Mouse (Mus musculus): ENCODE measurements around the gene Gm21992. TPM values are rescaled to one million over a fixed set of nuclear protein-coding genes. Genes with fewer than 3 reads are reported as not detected.

Gm21992 gene
- polyA plus RNA-seq, 1 experiment = 16.7 TPM

- no peak for TF ChIP-seq CTCF (IDR thresholded peaks at IDR 0.05; ENCODE audit: extremely low read depth, insufficient read depth, low read length)
- TF ChIP-seq POLR2A (IDR thresholded peaks at IDR 0.05; ENCODE audit: extremely low read depth, insufficient read depth, low read length) = no peak
- Histone ChIP-seq H3K4me3 (ENCODE audit: insufficient read depth, low read length) (no peak overlapping the region), H3K27ac (ENCODE audit: insufficient read depth, low read length) (no peak overlapping the region), H3K4me1 (ENCODE audit: control insufficient read depth, insufficient read depth, low read length) (peaks cover 11% of the 10 kb centered on the region)
Observed at GRCm38 (mm10) chr19:4720112-4720511, 91.3 kb downstream of the Gm21992 start.

DNA sequence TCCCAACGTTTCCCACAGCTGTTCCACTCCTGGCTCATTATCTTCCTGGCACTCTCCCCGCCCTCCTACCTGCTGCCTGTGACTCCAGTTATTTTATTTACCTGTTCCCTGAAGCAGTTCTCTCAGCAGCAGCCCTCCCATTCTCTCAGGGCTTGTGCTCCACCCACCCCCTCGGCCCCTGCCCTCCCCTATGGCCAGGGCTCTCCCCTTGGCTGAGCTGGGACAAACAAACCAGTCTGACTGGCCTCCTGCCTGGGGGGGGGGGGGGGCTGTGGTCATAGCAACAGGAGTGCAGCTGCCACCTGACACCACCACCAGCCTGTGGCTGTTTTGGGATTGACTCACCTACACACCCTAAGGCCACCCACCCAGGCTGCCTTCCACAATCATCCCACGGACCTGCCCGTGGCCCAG is 92.1 kb downstream of the Gm21992 start:
- Histone ChIP-seq H3K4me3 (ENCODE audit: insufficient read depth, low read length) (no peak overlapping the region), H3K27ac (ENCODE audit: insufficient read depth, low read length) (no peak overlapping the region), H3K4me1 (ENCODE audit: control insufficient read depth, insufficient read depth, low read length) (peaks cover 17% of the 10 kb centered on the region)
- TF ChIP-seq POLR2A (IDR thresholded peaks at IDR 0.05; ENCODE audit: extremely low read depth, insufficient read depth, low read length) = no peak
- TF ChIP-seq CTCF (IDR thresholded peaks at IDR 0.05; ENCODE audit: extremely low read depth, insufficient read depth, low read length) = no peak

- TF ChIP-seq POLR2A (IDR thresholded peaks at IDR 0.05; ENCODE audit: extremely low read depth, insufficient read depth, low read length) (no peak), CTCF (IDR thresholded peaks at IDR 0.05; ENCODE audit: extremely low read depth, insufficient read depth, low read length) (no peak)
Observed at GRCm38 (mm10) chr19:4718716-4719115, 92.7 kb downstream of the Gm21992 start.

GRCm38 (mm10) chr19:4717281-4717680 is 94.1 kb downstream of the Gm21992 start:
- no peak for TF ChIP-seq POLR2A (IDR thresholded peaks at IDR 0.05; ENCODE audit: extremely low read depth, insufficient read depth, low read length)
- no peak for TF ChIP-seq CTCF (IDR thresholded peaks at IDR 0.05; ENCODE audit: extremely low read depth, insufficient read depth, low read length)
- H3K4me1 ChIP-seq (ENCODE audit: control insufficient read depth, insufficient read depth, low read length) = peaks cover 21% of the 10 kb centered on the region
- no peak overlapping the region for H3K4me3 ChIP-seq (ENCODE audit: insufficient read depth, low read length)

More at GRCm38 (mm10) chr19:4718716-4719115, 92.7 kb downstream of the Gm21992 start:
- Histone ChIP-seq H3K4me3 (ENCODE audit: insufficient read depth, low read length) (no peak overlapping the region), H3K4me1 (ENCODE audit: control insufficient read depth, insufficient read depth, low read length) (peaks cover 21% of the 10 kb centered on the region), H3K27ac (ENCODE audit: insufficient read depth, low read length) (0 out of 2 replicates have a peak overlapping the region, but pooled peaks have one; percentile 19)

DNA sequence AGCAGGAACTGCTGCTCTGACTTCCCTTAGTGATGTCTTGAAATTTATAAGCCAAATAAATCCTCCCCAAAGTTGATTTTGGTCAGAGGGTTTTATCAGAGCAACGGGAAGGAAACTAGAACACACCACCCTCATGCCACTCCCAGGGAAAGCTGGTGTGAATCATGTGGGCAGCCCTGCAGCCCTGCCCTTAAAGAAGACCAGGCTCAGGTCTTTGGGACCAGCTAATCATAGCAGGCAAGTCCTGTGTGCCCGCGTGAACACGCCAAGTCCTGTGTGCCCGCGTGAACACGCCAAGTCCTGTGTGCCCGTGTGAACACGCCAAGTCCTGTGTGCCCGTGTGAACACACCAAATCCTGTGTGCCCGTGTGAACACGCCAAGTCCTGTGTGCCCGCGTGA is 94.7 kb downstream of the Gm21992 start:
- no peak overlapping the region for H3K4me3 ChIP-seq (ENCODE audit: insufficient read depth, low read length)
- peaks cover 21% of the 10 kb centered on the region for H3K4me1 ChIP-seq (ENCODE audit: control insufficient read depth, insufficient read depth, low read length)
- no peak for TF ChIP-seq POLR2A (IDR thresholded peaks at IDR 0.05; ENCODE audit: extremely low read depth, insufficient read depth, low read length)
- no peak for TF ChIP-seq CTCF (IDR thresholded peaks at IDR 0.05; ENCODE audit: extremely low read depth, insufficient read depth, low read length)
- H3K27ac ChIP-seq (ENCODE audit: insufficient read depth, low read length) = no peak overlapping the region

More at GRCm38 (mm10) chr19:4717281-4717680, 94.1 kb downstream of the Gm21992 start:
- H3K27ac ChIP-seq (ENCODE audit: insufficient read depth, low read length) = no peak overlapping the region

GRCm38 (mm10) chr19:4713886-4714285 is 97.5 kb downstream of the Gm21992 start:
- Histone ChIP-seq H3K27ac (ENCODE audit: insufficient read depth, low read length) (no peak overlapping the region; the same call in 1 of the 2 replicates), H3K4me3 (ENCODE audit: insufficient read depth, low read length) (peak overlapping the region; percentile 86), H3K4me1 (ENCODE audit: control insufficient read depth, insufficient read depth, low read length) (peaks cover 19% of the 10 kb centered on the region)
- TF ChIP-seq CTCF (IDR thresholded peaks at IDR 0.05; ENCODE audit: extremely low read depth, insufficient read depth, low read length) (no peak), POLR2A (IDR thresholded peaks at IDR 0.05; ENCODE audit: extremely low read depth, insufficient read depth, low read length) (no peak)

DNA sequence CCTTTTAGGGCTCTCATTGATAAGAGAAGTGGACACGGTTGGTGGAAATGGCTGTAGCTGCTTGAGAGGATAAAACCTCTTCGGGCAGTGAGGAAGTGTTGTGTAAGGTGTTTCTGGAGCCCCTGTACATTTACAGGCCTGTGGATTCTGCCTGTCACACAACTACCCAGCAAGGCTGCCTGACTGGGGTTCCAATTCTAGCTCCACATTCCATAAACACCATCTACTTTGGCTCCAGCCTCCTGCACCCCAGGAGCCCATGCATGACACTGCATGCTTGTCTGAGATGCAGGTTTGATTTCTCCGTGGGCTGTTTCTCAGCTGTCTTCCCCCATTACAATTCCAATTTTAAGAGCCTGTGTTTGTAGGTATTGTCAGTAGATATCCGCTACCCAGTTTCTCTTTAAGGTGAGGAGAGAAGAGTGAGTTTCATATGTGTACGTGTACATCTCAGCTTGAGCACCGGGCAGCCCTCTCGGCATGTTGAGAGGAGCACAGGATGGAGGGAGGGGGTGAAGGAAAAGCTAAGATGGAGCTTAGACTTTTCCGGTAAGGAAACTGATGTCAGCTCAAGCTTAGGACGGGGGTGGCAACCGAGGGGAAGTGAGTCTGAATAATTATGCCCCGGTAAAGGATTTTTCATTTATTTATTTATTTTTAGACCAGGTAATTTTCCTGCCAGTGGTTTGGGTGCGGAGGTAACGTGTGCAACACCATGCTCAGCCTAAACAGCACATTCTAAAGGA is 98.5 kb downstream of the Gm21992 start:
- H3K4me1 ChIP-seq (ENCODE audit: control insufficient read depth, insufficient read depth, low read length) = peaks cover 17% of the 10 kb centered on the region
- peak overlapping the region; percentile 91 for H3K27ac ChIP-seq (ENCODE audit: insufficient read depth, low read length)
- TF ChIP-seq CTCF (IDR thresholded peaks at IDR 0.05; ENCODE audit: extremely low read depth, insufficient read depth, low read length) = no peak
- peak; percentile 26; the same call in 1 of the 2 replicates for TF ChIP-seq POLR2A (IDR thresholded peaks at IDR 0.05; ENCODE audit: extremely low read depth, insufficient read depth, low read length)
- H3K4me3 ChIP-seq (ENCODE audit: insufficient read depth, low read length) = peak overlapping the region; percentile 86

DNA sequence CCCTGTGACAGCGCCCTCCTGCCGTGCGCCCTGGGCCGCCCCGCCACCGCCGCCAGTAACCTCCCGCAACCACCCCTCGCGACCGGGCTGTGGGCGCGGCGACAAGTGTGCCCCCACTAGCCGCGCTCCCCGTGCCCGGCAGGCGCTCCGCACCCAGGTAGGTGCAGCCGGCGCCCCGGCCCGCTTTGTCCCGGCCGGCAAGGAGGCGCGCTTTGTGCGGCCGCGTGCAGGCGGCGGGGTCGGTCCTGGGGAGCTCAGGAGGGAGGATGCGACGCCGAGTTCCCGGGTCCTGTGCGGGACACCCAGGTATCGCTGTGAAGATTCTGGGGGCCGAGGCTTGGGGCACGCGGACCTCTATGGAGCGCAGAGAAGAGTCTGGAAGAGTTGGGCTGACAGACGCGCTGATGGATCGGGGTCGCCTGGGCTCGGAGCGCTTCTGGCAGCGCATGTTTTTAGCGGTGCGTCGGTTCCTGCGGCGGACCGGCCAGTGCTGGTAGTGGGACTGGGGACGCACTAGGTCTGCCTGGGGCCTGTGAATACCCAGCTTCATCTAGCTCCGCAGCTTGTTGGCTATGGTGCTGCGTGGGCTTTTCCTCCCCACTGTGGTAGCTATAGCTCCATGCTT is 99.1 kb downstream of the Gm21992 start:
- no peak for TF ChIP-seq POLR2A (IDR thresholded peaks at IDR 0.05; ENCODE audit: extremely low read depth, insufficient read depth, low read length)
- no peak for TF ChIP-seq CTCF (IDR thresholded peaks at IDR 0.05; ENCODE audit: extremely low read depth, insufficient read depth, low read length)
- Histone ChIP-seq H3K4me3 (ENCODE audit: insufficient read depth, low read length) (peak overlapping the region; percentile 86), H3K27ac (ENCODE audit: insufficient read depth, low read length) (peak overlapping the region; percentile 91), H3K4me1 (ENCODE audit: control insufficient read depth, insufficient read depth, low read length) (peaks cover 15% of the 10 kb centered on the region)

DNA sequence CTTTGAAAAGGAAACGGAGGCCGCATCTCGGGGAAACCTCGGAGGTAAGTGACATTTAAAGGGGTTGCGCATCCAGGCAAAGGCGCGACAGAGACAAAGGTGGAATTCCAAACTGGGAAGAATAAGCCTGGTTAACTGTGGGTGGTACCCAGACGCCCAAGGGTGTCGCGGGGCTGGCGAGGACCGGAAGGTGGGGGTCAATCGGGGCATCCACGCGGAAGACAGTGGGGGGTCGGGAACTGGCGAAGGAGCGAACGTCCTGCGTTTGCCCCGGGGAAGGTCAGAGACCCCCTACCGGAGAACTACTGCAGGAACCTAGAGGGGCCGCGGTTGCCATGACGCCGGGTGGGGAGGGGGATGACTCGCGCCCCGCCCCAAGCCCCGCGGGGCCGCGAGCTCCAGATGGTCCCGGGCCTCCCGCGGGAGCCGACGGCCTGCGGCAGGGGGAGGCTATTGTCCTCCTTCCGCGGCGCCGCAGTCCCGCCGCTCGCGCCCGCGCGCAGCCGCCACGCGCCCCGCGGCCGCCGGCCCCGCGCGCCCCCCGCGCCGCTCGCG is 99.7 kb downstream of the Gm21992 start:
- Histone ChIP-seq H3K27ac (ENCODE audit: insufficient read depth, low read length) (peak overlapping the region; percentile 95), H3K4me3 (ENCODE audit: insufficient read depth, low read length) (peak overlapping the region; percentile 86), H3K4me1 (ENCODE audit: control insufficient read depth, insufficient read depth, low read length) (peaks cover 15% of the 10 kb centered on the region)
- no peak for TF ChIP-seq POLR2A (IDR thresholded peaks at IDR 0.05; ENCODE audit: extremely low read depth, insufficient read depth, low read length)
- TF ChIP-seq CTCF (IDR thresholded peaks at IDR 0.05; ENCODE audit: extremely low read depth, insufficient read depth, low read length) = no peak

All from cortical plate, adult 2 months (tissue).